Mouse (Mus musculus) gastrocnemius, postnatal 25 days (tissue): ENCODE data around the gene Irf4. TPM values are rescaled to one million over a fixed set of nuclear protein-coding genes. Genes with fewer than 3 reads are reported as not detected.
A peak's percentile ranks its signal among the peaks of the same experiment; 100 is the strongest.

ENCODE experiments used
- DNase-seq: peaks from one replicate; pipeline ENCODE4 v3.0.0; 2022
- long read RNA-seq, 2 experiments: library from polyadenylated mRNA; stranded (forward); transcript quantifications; one replicate each; pipeline ENCODE4 v2.0.0; 2021
- total RNA-seq, 2 experiments: library from RNA; stranded (reverse); gene quantifications; 1 replicate in 1 of 2; 2 replicates in 1 of 2; pipeline ENCODE4 v1.2.3; 2021

Gene Irf4
- total RNA-seq: 1 to 10 TPM in 1 of 2 experiments, under 1 TPM in 1; 0.28 to 1.4 TPM
- long read RNA-seq, experiment 1: 0 reads
- long read RNA-seq, experiment 2: 0 reads

DNA sequence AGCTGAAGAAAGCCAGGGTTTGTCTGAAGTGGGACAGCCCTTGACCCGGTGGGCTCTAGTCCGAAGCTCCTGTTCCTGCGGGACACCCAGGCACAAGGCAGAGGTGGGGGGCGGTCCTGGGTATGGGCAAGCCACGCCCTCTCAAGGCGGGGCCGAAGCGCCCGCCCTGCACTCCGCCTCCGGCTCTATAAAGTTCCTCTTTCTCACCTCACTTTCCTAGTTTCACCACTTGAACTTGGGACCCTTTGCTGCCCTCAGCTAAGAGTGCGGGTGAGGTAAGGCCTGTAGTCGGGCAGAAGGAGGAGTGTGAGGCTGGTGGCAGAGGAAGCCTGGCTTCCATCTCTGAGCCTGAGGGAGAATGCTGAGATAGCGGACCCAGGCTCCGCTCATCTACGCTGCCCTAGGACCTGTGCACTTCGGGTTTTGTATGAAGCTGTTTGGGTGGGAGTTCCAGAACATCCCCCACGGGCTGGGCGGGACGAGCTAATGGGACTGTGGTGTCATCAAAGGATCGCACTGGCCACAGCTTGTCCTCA, at the start of gene Irf4:
TSS of gene Irf4 (plus strand) at position 206 of the 536 bp plus-strand sequence.
- peak; percentile 71 for DNase-seq

DNA sequence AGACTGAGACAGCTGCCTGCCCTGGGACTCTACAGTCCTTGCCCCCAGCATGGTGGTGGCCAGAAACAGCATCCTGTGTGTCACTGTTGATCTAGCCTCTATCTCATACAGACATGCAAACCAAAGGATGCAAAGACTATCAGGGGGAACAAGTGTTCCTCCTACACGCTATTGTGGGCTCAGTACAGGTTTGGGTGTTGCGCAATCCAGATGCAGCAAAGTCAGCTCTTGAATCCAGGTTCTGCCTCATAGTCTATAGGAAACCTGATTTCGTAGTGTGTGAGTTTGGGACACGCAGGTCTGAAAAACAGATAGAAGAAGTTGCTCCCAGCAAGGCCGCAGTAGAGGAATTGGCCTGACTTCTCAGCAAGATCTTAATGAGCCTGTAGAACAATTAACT, 46.3 kb upstream of the Irf4 start:
- no peak for DNase-seq

DNA sequence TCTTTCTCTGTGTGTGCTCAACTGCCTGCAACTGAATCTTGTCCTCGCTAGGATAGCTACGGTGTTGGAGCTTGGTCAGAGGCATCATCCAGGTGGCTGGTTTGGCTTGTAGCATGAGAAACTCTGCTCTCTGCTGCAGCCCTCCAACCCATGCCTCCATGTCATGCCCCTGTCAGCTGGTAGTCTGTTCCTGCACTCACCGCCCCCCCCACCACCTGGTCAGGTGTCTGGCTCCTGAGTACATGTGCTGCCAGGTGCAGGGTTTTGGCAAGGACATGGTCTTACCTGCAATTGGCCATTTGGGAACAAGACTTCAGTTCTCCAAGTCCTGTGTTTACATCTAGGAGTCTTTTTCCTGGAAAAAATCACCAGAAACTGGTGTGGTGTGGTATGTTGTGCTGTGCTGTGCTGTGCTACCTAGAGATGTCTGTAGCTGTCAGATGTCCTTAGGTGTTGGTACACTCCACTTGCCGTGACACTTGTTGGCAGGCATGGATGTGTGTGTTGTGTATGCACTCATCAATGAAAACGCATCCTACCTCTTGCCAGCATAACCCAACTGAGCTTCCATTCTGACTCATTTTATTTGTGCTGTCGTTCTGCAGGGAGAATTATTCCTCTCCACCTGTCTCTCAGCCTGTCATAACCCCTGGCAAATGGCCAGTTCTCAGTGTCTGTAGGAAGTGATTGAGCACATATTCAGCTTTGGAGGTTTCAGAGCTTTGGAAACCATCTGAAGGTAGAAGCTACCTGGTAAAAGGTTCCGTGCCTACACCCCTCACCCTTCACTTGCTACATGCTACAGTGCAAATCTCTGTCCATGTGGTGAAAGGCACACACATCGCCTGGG, 44.6 kb upstream of the Irf4 start:
- DNase-seq: no peak

DNA sequence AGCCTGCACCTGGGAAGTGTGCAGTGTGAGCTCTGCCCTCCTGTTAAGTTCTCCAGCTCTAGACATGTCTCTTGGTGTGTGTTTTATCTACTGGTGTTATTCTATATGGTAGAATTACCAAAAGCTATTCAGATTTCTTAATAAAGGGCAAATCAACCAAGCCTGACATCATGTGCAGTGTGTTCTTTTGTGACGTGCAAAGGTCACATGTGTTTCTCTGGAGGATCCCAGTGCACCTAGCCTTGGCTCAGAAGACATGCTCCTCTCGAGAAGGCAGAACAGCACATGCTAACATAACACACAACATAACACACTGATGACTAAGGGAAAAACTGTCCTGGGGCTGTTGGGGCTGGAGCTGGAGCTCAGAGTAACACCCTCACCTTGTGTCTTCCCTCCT, 38.0 kb upstream of the Irf4 start:
- DNase-seq: no peak

DNA sequence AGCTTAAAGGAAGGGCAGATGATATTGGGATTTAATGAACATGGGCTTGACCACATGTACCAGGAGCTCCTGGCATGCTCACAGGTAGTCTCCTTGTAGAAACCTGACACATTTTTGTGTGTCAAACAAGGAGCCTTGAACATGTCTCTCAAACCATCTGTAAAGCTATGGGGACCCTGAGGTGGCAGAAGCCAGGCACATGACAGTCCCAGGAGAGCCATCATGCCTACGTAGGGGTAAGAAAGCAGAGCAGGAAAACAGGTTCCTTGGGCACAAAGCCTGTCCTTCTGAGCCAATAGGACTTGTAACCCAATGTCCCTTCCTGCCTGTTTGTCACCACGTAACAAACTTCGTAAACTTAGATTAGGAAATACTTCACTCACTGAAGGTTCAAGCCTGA, 37.3 kb upstream of the Irf4 start:
- DNase-seq: no peak

DNA sequence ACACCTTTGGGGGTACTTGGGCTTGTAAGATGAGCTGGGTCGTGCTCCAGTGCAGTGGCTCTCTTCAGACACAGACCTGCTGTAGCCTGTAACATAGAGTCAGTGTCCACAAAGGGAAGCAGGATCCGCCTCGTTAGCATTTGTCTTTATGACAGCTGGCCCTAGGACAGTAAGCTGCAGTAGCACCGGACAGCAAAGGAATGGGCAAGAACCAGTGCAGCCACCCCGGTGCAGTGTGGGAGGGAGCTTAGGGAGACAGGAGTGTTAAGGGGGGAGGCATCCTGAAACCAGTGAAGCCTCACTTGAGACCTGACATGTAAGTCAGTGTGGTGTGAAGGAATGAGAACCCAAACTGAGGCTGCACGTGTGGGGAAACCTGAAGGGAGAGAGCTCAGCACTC, 36.7 kb upstream of the Irf4 start:
- no peak for DNase-seq

DNA sequence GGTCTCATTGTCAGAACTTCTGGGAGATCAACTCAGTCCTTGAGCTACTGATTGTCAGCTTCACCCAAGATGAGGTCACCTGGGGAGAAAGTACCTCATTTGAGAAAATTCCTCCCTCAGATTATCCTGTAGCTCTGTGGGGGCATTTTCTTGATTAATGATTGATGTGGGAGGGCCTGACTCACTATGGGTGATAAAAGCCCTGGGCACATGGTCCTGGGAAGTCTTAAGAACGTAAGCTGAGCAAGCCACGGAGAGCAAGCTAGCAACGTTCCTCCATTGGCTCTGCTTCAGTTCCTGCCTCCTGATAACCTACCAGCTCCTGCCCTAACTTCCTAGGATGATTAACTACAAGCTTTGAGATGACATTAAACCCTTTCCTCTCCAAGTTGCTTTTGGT, 35.4 kb upstream of the Irf4 start:
- DNase-seq: no peak

DNA sequence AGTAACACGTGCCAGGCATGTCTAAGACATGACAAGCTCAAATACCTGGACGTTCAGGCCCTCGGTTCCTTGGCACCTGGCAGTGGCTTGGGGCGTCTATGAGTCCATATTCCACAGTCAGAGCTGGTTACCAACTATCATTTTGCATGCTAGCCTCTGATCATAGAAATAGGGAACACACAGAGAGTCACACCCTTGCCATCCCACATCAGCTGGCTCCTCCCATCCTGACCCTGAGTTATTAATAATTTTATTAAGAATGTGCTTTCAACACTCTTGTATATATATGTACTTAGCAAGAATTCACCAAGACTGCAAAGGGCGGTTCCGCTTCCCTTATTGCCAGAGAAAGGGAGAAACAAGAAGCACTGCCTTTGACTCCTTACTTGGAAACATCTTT, 34.5 kb upstream of the Irf4 start:
- DNase-seq: no peak

DNA sequence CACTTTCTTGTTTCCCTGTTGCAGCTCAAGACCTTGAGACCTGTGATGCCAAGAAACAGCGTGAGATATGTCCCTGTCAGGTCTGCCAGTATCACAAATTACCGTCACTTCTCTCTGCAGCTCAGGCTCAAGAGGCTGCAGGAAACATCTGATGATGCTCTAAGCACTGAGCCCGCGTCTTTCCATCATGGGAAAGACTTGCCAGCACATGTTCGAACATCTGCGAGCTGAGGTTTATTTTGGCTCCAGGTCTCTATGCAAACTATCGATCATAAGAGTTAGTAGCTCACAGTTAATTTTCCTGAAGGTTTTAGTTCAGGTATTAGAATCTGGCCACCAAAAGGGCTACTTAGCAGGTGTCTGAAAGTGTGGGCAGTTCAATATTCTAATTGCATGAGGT, 34.0 kb upstream of the Irf4 start:
- DNase-seq: no peak

DNA sequence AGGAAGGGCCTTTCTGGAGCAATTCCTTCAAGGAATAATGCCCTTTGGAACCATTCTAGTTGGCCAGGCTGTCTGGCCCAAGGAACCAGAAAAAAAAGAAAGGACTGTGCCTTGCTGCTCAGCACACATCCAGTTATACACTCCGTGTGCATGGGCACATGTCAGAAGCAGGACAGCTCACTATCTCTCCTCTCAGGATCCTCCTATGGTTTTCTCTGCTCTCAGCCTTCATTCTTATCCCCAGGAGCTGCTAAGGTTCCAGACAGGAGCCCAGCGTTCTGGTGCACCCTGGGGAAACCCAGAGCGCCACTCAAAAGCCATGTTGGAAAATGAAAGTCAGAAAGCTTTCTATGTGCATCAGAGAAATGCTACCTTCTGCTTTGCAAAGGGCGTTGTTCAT, 33.5 kb upstream of the Irf4 start:
- no peak for DNase-seq

DNA sequence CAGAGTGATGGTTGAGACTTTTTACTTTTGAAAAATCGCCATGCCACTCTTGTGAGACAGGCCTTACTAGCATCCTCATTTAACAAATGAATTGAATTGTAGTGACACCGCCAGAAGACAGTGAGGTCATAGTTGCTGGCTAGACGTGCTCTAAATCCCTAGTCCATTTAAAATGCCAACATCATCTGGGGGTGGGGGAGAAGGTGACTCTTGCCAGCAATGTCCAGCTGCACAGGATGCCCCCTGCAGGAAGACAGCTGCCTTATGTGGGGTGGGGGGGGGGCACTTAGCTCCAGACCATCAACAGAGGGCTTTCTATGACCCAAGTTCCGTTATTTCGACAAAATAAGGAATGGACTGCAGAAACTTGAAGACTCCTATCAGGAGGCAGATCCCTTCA, 32.4 kb upstream of the Irf4 start:
- DNase-seq: no peak

DNA sequence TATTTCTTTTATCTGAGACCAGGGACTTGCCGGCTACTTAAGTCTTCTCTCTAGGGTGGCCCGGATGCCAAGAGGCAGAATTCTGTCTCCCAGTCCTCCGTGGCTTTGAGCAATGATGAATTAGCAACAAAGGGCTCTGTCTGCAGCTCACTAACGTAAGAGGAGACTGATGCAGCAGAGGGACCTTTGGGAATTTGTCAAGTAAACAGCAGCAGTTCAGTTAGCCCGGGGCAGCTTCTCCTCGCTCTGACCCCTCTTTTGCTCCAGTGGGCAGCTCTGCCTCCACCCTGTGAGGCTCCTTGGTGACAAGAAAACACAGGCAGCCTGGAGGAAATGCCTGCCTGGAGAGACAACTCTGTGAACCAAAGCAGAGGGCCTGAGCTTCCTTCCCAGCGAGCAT, 26.4 kb upstream of the Irf4 start:
- no peak for DNase-seq

DNA sequence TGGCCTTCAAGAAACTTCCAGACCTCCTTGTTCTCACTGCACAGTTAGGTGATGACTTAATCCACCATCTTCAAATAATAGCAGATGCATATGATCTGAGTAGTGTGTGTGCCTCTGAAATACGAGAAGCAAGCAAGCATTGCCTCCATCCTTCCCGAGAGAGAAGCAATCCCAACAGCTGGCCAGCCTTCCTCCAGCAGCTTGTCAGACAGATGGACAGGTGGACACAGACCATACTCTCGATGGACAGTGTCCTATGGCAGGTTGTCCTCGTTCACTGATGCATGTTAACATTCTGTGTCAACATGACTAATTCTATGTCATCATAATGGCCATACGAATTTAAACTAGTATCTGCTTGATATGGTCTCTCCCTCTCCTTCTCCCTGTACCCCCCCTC, 25.8 kb upstream of the Irf4 start:
- DNase-seq: no peak

DNA sequence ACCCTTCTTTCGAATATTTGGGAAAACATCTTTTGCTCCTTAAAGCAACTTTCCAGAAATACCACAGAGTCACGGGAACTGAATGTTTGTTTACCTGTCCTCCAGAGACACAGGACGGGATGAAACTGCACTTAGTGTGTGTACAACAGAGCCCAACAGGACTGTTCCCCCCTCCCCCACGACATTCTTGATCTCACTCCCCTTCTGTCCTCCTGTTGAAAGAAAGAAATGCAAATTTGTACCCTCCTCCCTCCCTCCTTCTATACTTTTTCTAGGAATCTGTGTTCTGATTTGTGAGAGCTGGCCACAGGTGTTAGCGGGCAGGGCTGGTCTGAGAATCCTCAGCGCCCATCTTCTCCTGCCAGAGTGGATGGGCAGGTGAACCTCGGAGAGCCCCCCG, 25.2 kb upstream of the Irf4 start:
- DNase-seq: no peak

DNA sequence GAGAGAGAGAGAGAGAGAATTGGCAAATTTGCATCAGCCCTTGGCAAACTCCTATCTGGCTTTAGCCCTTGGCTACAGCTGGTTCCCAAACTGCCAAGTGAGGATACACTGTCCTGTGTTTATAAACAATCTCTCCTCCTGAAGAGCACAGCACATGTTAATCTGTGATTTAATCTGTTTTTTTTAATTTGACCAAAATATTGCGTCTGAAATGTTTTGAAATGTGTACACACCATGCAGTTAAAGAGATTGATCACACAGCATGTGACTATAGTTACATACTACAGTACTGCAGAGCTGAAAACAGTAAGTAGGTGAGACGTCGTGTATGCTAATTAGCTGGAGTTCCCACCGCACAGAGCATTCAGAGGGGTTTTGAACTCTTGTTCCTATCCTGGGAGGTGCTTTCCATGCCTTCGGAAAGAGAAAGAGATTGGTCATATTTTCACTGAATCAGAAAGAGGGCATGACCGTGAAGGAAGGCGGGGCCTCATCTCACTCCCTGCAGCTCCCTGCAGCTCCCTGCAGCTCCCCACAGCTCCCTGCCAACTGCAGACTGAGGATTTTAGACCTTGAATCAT, 24.2 kb upstream of the Irf4 start:
- DNase-seq: peak; percentile 41

DNA sequence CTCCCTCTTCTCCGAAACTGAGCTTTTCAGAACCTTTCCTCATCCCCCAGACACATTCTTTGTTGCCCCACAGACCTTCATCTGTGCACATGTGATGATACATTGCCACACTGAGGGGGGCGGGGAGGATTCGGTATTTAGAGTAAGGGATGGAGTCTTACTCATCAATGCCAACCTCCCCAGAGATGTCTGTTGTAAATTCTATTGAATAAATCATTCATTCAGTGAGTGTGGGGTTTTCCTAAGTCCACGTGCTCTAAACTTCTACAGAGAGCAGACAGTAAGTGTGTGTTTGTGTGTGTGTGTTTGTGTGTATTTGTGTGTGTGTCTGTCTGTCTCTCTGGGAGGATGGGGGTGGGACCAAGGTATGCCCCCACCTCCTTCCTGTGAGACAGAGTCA, 22.1 kb upstream of the Irf4 start:
- DNase-seq: no peak

DNA sequence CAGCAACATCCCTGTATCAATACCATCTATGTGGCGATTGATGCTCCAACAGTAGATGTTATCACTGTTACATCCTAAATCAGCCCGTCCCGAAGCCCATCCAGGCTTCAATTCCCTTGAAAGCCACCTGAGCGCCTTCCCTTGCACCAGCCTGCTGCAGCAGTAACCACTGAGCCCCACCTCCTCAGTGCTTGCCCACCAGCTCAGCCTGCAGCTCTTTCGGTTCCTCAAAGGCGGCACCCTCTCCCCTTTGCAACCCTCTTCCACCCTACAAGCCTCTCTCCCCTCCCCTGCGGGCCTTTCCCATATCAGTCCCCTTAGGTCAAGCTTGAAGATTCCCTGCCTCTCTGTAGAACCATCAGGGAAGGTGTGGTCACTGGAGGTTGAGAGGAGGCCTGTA, 20.9 kb upstream of the Irf4 start:
- no peak for DNase-seq

DNA sequence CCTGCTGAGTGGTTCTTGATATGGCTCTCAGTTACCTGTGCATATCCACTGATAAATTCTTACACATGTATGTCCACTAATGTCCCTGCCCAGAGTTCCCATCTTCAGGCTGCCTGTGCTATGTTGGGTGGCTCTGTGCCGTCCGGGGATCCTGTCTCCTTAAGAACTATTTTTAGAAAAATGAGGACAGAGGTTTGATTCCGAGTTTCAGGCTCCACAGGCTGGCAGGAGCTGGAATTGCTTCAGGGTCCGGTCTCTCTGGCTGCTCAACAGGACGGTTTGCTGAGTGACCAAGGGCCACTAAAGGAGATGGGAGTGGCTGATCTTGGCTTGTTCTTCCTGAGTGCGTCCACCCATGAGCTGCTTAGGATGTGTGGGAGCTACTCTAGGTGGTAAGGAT, 19.8 kb upstream of the Irf4 start:
- peak; percentile 43 for DNase-seq

DNA sequence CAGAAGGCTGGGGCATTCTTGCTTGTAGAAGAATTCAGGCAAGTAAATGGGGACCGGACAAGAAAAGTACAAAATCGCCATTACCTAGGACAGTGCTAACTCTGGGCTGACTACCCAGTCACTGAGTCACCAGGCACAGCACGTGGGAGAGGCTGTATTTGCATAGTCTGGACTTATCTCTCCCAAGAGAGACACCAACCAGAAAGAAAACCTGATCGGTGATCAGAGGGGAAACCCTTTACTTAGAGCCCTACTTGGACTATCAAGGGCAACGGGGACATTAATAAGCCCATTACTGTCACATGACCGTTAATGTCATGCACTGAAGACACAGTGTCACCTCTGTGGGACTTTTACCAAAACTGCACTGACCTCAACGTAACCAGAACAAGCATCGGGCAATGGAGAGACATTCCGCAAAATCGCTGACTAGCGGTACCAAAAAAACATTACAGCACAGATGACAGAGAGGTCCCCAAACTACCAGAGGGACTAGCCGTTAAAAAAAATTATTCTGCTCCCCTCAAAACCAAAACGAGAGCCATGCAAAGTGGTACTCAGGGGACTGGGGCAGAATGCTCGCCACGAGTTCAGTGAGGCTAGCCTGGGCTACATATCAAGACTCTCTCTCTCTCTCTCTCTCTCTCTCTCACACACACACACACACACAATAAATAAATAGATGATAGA, 18.8 kb upstream of the Irf4 start:
- DNase-seq: no peak

DNA sequence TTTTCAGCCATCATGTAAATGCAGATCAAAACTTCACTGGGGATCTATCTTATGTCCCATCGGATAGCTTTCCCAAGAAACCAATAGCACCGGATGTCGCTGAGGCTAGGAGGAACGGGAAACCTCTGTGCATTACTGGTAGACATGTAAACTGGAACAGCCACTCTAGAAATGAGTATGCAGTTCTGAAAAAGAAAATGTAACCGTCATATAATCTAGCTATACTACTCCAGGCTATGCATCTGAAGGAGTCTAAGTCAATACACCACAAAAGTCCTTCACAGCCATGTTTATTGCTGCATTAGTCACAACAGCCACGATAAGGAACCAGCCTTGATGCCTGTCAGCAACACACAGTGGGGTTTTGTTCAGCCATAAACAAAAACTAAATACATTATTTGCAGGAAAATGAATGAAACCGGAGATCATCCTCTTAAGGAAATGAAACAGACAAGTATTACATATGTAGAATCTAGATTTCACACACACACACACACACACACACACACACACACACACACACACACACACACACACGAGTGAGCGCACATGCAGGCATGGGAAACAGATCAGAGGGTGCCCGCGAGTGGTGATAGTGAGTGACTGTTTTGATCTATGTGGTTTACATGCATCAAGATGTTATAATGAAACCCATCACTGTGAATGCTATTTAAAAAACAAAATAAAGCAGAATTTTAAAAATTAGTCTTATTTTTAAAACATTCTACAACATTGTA, 16.1 kb upstream of the Irf4 start:
- DNase-seq: no peak

DNA sequence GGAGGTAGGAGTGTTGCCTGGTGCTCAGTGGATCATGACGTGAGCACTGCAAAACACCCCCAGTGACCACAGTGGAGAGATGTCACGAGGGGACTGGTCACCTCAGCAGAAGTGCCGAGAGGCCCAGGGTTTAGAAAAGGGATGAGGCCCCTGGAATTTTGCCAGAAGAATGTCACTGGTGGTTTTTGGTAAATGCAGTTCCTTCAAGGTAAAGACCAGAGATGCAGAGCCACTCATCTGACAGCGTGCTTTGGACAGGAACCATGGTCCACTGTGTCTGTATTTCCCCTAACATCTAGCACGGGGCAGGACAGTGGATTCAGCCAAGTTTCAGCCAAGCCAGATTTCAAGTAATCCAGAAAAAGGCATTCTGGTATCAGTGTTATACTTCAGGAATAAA, 12.3 kb upstream of the Irf4 start:
- no peak for DNase-seq

DNA sequence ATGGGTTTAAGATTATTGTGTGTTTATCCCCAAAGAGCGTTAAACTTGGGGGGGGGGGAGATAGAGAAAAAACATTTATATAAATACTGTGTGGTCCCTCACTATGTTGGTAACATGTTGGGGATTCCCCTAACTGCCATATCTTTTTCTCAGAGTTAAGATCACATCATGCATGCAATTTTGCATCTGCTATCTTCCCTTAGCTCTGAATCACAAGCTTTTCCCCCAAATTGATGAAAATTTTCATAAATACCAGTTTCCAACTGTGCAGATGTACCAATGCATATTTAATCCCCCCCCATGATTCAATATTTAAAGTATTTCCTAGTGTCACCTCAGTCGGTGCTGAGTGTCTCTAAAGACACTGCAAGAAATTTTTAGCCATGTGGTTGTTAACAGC, 11.8 kb upstream of the Irf4 start:
- no peak for DNase-seq
